Mouse (Mus musculus) heart, adult 8-10 months (tissue): Measurements from ENCODE around the gene Cacna2d2. TPM values are rescaled to one million over a fixed set of nuclear protein-coding genes. Genes with fewer than 3 reads are reported as not detected.
A peak's percentile ranks its signal among the peaks of the same experiment; 100 is the strongest.

Experiments used
- DNase-seq: peaks from one replicate; pipeline ENCODE4 v3.0.0; 2022; ENCODE audit warnings: low spot score
- total RNA-seq, 4 experiments: library from RNA; stranded (reverse); gene quantifications; 2 replicates each; pipeline ENCODE4 v1.2.4; 2022

Gene Cacna2d2
- total RNA-seq, 4 experiments from 2014 or later = 10.4 to 18.4 (median 12.3) TPM

DNA sequence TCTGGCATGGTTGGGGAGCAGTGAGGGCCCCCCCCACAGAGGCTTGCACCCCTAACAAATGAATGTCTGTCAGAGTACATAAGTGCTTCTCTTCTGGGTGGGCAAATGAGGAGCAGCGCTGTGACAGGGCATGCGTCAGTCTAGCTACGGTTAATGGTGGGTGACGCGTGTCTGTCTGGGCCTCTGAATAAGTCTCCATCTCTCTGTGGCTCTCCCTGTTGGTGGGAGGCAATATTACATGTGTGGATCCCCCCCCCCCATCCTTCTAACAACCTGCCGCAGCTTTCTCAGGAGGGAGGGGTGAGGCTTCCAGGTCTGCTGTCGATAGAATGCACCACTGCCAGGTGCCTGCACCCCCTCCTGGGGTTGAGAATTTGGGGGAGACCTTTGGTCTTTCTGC, 3.7 kb downstream of the Cacna2d2 start:
- no peak for DNase-seq

DNA sequence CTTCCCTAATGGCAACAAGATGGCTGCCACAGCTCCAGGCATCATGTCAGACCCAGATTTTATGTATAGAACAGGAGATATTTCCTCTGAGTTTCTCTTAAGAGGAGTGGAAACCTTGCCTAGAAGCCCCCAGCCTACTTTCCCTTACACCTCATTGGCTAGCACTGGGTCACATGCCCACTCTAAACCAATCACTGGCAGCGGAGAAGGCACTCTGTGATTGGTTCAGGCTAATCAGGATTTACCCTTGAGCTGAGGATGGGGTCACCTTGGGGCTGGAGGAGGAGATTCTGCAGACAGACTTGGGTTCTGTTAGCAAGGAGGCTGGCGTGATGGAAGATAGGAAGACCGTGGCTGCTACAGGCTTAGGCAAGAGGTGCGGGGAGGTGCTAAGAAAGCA, 10.0 kb downstream of the Cacna2d2 start:
- DNase-seq = no peak

GRCm38 (mm10) chr9:107417106-107417505, 17.7 kb downstream of the Cacna2d2 start:
- no peak for DNase-seq

DNA sequence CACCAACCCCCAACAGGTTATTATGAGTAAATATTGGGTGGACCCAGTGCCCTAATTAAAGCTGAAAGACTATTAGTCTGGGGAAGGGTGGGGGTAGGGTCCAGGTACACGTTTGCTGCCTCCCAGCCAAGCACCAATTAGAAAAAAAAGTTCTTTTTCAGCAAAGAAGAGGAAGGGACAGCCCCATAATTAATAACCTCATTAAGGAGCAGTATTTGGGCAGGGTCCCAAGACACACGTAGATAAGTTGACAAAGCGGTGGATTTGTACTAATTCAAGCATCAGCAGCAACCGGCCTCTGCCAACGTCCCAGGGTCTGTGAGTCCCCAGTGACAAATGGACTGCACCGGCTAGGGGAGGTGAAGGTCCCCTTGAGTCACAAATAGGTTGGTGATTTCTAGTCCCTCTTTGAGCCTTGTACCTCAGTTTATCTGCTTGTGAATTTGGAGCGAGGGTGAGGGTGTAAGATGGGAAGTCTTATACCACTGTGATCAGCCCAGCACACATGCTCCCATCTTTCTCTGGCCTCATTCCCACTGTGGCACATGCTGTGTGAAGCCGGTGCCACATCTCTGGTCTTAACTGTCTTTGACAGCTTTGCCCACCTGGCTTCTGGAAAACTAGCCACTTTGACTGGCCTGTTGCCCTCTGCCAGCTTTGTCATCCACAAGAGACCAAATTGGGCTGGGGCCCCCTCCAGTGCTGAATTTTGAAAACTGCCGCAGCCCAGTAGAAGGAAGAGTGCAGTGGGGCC, 20.3 kb downstream of the Cacna2d2 start:
- DNase-seq = no peak

GRCm38 (mm10) chr9:107420898-107421297, 21.5 kb downstream of the Cacna2d2 start:
- DNase-seq = peak; percentile 3

- no peak for DNase-seq
Observed at GRCm38 (mm10) chr9:107422878-107423277, 23.5 kb downstream of the Cacna2d2 start.

DNA sequence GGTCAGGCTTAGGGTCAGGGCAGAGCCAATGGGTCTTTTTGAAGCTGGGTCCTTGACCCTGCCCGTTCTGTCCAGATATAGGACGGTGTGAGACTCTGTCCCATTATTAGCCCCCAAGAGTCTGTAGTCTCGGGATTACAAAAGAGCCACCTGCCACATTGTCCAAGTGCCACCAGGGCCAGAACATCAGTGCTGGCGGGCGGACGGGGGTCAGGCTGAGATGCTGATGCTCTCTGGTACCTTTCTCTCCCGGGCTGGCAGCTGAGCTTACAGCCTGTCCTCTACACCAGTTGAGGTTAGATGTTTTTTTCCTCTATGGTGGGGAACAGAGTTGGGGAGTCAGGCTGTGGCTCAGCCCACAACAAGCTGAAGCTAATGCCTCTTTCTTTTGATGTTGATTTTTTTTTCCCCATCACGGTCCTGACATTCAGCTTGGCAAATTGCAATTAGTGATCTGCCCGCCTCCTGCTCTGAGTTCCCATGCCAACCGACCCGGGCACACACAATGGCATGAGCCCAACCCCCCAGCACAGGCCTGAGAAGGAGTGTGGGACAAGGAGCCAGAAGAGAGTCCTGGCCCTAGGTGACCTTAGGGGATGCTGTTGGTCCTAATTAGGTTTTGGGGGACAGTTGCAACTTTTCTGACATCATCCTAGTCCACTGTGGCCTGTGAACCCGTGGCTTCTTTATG, 25.2 kb downstream of the Cacna2d2 start:
- no peak for DNase-seq

GRCm38 (mm10) chr9:107427876-107428275, 28.5 kb downstream of the Cacna2d2 start:
- no peak for DNase-seq

DNA sequence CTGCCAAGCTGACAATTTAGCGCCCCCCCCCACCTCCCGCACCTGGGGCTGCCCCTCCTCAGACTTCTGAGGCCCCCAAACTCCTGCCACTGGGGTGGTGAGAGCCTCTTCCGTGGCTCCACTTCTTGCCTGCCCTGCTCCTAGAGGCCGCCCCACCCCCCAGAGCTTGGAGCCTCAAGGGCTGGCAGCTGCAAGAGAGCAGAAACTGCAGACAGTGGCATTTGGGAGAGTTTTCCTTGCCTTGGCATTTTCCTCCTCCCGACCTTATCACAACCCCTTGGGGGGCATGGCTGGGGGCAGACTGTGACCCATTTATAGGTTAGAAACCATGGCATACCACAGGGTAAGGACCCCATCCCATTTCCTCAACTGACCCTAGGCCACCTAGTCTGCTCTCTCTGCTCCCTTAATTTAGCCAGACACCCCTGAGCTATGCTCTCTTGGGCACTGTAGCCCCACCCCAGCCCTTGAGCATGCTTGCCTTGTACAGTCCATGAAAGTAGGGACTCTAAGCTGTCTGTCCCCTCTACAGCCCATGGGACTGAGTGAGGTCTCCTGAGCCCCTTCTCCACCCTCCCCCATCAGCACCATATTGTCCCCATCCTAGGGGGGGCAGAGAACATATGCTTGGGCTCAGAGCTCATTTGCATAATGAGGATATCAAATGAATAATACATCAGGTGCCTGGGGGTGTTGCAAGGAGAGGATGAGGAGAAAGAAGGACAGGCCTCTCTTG, 29.2 kb downstream of the Cacna2d2 start:
- no peak for DNase-seq

- no peak for DNase-seq
Observed at GRCm38 (mm10) chr9:107430445-107430844, 31.0 kb downstream of the Cacna2d2 start.

DNA sequence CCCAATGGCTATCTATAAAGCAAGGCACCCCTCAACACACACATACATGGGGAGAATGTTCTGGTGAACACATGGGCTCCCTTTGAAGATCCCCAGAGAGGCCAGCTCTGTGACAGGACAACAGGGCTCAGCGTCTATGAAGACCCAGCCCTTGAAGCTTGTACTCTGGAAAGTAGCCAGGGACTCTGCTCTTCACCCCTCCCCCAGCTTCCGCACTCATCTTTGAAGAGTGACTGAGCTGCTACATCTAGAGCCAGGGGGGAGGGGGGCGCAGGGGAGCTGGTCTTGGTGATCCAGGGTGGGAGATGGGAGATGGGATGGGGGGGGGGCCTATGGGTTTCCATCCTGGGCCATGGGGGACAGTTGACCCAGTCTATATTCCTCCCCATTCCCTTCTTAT, 33.1 kb downstream of the Cacna2d2 start:
- DNase-seq = no peak

DNA sequence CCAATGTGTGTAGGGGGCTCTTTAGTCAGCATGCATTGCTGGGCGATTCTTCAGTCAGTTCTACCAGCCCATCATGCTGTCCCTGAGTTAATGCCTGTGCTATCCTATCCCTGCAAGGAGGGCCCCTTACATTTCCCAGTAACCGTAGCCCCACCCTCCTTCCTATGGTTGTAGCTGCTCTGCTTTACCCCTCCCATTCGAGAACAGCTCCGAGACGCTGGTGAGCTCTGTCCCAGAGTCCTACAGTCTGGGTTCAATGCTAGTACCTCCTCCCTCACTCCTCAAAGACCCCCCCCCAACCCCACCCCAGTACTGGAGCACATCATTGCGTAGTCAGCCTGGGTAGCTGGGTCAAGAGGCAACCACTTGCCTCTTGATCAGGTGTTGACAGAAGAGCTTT, 35.4 kb downstream of the Cacna2d2 start:
- DNase-seq = no peak

DNA sequence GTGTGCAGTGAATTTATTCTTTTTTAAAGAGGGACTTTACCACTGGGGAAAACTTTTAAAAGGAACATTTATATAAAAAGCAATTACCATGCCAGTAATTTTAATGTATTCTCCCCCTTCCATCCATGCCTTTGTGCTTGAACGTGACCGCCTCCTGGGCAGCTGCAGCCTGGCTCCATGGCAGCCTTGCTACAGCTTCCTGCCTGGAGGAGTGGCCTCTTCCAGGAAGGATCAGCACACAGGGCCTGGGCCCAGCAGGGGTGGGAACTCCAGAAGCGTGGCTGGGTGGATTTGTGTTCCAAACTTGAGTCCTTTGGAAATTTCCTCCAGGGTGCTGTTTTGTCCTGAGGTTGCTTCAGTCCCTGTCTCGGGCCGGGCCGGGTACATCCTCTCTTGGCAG, 35.9 kb downstream of the Cacna2d2 start:
- no peak for DNase-seq

DNA sequence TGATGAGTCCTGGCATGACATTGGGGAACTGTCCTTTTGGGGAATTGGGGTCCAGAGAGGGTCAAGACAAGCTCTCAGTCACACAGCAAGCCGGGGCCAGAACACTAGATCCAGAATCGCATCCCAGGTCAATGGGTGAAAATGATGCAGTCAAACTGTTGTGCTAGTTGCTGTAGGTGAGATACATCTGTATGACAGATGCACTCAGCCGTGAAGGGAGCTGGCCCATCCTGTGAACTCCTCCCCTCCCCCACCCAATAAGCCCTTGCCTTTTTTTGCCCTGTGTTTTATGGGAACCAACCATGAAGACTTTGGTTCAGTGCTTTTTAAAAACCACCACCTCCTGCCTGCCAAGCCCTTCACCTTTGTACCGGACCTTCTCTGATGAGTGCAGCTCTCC, 43.5 kb downstream of the Cacna2d2 start:
- no peak for DNase-seq

DNA sequence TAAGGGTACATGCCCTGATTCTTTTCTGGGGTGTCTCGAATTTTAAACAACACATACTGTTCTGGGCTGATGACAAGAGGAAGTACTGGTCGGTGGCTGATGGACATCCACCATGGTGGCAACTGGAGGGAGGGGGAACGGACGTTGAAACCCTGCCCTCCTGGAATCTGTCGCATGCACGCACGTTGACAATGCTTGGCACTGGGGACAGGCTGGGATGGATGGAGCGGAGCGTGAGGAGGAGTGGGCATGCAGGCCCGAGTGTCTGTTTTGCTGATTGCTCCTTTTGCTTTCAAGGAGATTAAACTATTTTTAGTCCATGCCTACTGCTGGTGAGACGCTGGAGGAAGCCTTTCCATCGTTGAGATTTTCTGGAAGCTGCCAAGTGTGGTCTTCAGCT, 43.9 kb downstream of the Cacna2d2 start:
- DNase-seq = no peak

DNA sequence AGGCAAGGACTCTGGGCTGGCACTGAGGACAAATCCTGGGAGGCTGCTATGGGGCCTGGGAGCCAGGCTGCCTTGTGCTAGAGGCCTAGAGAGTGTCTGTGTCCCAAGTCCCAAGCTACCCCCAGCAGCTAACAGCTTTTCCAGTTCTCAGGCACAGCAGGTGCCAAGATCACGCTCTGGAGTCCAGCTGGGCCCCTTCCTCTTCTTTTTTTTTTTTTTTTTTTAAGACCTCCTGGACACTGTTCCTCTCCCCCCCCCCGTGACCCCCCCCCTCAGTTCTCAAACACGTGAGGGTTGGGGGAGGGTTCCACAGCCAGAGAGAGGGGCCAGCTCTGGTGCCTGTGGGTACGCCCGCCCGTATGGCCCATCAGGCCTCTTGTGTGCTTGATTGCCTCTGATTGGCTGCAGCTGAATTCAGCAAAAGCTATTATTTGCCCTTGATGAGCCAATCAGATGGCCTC, 45.6 kb downstream of the Cacna2d2 start:
- no peak for DNase-seq

DNA sequence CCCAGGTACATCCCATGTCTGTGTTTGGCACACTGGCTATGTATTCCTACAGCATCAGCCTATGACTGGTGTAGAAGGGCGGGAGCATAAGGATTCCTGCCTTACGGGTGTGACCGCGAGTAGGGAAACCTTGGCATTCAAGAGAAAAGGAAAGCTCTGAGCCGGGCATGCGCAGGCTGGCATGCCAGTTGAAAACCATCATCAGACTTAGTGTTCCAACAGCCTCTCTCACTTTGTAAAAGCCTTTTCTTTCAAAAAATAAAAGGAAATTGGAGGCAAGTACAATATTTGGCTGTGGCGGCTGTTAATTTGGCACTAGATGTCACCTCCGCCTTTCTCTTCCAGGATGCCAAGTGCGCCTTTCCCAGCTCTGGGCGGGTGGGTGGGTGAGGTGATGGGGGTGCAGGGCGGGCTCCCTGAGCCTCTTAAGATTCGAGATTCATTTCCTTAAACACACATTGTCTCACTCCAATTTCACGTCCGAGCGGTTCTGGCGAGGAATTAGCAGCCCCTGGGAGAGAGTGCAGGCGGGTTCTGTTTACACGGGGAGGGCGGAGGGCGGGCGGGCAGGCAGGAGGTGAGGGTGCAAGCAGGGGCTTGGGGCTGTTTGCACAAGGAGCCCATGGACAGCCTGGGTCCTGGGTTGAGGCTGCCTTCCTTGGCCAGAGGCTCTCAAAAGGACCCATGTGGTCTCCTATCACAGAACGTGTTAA, 49.5 kb downstream of the Cacna2d2 start:
- no peak for DNase-seq

DNA sequence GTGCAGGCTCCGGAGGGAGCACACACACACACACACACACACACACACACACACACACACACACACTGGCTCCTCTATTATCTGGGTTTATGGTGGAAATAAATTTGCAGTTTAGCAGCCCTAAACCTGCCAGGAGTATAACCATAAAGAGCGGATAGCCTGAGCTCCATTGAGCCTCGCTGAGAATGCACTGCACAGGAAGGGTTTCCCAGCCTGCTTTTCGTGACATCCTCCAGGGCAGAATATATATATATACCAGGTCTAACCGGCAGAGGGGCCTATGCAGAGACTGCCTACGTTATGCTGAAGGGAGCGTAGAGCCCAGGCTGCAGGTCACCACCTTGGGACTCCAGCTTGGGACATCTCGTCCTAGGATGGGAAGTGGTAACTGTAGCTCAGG, 52.0 kb downstream of the Cacna2d2 start:
- DNase-seq = no peak

GRCm38 (mm10) chr9:107451891-107452521, 52.6 kb downstream of the Cacna2d2 start:
- no peak for DNase-seq

GRCm38 (mm10) chr9:107452552-107452951, 53.1 kb downstream of the Cacna2d2 start:
- DNase-seq = no peak

- DNase-seq = no peak
Observed at GRCm38 (mm10) chr9:107453151-107453550, 53.7 kb downstream of the Cacna2d2 start.
